Mouse (Mus musculus) CH12.LX (cell line): Measurements from ENCODE around the gene Syt12.

Experiments used
- CTCF ChIP-seq, 2 experiments: IDR thresholded peaks in 1 of 2; conservative IDR thresholded peaks in 1 of 2; 2 replicates each; pipeline ENCODE4 v1.5.1; 2011 to 2012; ENCODE audit warnings: low read depth in 2 of 2, low read length in 2 of 2, improper control_type of control experiment in 1 of 2, inconsistent platforms in 1 of 2, mild to moderate bottlenecking in 1 of 2, moderate library complexity in 1 of 2
- MYC ChIP-seq: IDR thresholded peaks from 2 replicates; pipeline ENCODE4 v1.6.1; 2011; ENCODE audit warnings: low read depth, mild to moderate bottlenecking, improper control_type of control experiment, low read length
- POLR2A ChIP-seq: IDR thresholded peaks from 2 replicates; pipeline ENCODE4 v1.6.1; 2011; ENCODE audit warnings: low read depth, mild to moderate bottlenecking, improper control_type of control experiment, low read length
- ZNF384 ChIP-seq: IDR thresholded peaks from 2 replicates; pipeline ENCODE4 v1.6.1; 2012; ENCODE audit warnings: low read depth, low read length, improper control_type of control experiment, inconsistent platforms

GRCm38 (mm10) chr19:4492526-4493296 lies 15.5 kb upstream of the Syt12 start:
- TF ChIP-seq MYC (no peak), ZNF384 (no peak), POLR2A (no peak), CTCF (conservative IDR thresholded peaks at IDR 0.05 in 1 of 2, IDR thresholded peaks at IDR 0.05 in 1 of 2; ENCODE audit: low read depth in 2 of 2, low read length in 2 of 2) (no peak)
